Mouse (Mus musculus) gastrocnemius, adult 8-10 months (tissue): ENCODE measurements around the gene Emc6. TPM values are rescaled to one million over a fixed set of nuclear protein-coding genes. Genes with fewer than 3 reads are reported as not detected.

ENCODE experiments used
- DNase-seq, 2 experiments: peaks; one replicate each; pipeline ENCODE4 v3.0.0; 2022; ENCODE audit warnings: low spot score in 2 of 2
- total RNA-seq, 4 experiments: library from RNA; stranded (reverse); gene quantifications; 2 replicates each; pipeline ENCODE4 v1.2.4; 2022

Gene Emc6
- total RNA-seq, 4 experiments from 2014 or later = 80.9 to 89.6 (median 84.1) TPM

DNA sequence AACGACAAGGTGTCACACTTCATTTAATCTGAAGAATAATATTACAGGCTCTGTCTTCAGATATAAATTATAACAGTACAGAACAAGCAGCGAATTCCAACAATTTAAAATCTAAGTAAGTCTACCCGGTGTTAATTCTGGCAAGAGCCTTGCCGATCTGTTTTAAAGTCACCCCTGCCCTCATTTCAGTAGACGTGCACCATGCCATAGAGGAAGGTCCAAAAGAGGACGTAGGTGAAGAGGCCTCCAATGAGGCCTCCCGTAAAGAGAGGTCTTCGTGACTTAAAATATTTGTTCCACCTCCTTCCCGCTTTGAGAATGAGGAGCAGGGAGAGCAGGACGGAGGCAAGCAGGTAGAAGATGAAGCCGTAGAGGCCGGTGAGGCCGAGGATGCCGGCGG, 651 bp downstream of the Emc6 start:
- DNase-seq = no peak

DNA sequence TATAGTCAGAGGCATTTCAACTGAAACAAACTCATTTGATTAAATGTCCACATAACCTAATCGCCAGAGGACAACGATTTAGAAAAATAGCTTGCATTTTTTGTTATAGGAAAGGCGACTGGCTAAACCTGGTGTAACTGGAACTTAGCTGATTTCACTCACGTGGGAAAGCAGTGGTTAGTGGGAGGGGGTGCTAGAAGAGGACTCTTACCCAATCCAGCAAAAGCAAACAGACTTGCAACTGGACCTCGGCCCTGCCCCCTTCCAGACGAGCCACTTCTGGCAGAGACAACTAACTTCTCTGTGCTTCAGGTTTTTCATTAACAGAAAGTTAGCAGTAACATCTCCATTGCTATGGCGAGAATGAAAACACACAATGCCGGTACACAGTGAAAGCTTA, 1.2 kb downstream of the Emc6 start:
- DNase-seq = no peak

DNA sequence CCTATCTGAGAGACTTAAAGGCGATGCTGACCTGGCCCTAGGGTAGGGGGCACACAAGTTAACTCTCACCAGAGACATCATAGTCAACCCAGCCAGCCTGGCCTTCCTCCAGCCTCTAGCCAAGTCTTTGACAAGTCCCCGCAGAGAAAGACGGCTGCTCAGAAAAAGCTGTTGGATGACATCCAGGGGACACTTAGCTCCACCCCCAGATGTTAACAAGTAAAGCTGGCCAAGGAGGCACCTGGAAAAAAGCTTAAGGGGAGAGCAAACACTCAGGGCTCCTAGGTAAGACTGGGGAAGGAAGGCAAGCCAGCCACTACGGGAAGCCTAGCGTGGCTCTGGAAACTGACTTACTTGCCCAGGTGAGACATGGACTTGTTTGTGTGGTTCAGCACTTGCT, 4.7 kb downstream of the Emc6 start:
- DNase-seq = peak; percentile 17 to 23

DNA sequence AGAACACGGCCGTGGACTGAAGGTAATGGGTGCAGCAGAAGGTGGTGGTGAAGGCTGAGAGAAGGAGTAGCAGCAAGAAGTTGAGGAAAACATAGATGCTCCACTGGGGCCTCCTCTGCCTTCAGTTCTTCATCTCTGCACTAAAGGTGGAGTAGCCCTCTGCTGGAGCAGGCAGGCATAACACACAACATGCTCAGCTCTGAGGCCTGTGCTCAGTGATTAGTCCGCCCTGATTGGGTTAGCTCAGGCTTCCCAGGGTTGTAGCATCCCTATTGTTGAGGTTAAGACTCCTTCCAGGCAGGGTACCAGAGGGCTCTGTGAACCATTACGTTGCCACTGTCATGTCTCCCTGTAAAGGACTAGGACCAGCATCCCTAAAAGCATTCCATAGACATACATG, 7.6 kb downstream of the Emc6 start:
- DNase-seq = peak in 1 of 2 experiments; percentile 21

DNA sequence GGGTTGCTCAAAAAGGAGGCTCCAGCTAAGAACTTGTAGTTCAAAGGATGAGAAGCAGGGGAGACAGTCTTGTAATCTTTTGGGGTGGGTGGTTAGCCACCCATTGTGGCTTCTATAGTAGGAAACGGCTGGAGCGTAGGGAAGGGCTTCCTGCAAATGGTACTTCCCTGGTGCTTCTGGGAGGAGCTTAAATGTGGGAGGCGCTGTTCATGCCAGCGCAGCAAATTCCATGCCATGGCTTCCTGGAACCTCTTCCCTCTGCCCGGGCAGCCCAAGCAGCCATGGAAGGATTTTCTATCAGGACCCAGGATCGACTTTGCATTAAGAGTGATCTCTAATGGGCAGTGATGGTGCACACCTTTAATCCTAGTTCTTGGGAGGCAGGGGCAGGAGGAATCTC, 8.3 kb downstream of the Emc6 start:
- no peak for DNase-seq

DNA sequence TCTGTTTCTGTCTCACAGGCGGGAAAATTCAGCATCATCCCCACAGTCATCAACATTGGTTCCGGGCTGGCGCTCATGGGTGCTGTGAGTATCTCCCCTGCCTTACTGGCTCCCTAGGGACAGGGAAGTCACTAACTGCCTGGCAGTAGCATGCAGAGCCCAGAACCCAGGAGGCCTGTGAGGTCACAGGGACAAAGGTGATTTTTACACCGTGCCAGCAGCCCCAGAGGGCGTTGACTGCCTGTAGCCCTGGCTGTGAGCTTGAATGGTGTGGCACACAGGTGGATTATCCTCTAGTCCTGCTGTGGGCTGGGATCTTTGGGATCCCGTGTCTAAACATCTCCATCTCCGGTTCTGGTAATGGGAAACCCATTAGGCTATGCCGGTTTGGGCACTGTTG, 8.8 kb downstream of the Emc6 start:
- no peak for DNase-seq

DNA sequence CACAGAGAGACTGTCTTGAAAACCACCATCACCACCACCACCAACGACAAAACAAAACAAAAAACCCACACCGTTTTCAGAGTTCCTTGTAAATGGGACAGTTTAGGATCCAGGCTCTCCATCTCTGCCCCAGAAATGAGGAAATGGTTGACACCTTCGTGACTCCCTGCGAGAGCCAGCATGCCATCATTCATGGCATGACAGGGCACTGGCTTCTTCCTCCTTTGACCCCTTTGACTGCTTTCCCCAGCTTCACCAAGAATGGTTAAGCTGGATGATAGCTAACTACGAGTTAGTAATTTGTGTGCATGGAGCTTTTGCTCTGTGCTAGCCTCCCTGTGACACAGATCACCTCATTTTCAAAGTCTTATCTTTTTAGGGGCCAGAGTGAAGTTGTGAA, 14.6 kb downstream of the Emc6 start:
- no peak for DNase-seq

DNA sequence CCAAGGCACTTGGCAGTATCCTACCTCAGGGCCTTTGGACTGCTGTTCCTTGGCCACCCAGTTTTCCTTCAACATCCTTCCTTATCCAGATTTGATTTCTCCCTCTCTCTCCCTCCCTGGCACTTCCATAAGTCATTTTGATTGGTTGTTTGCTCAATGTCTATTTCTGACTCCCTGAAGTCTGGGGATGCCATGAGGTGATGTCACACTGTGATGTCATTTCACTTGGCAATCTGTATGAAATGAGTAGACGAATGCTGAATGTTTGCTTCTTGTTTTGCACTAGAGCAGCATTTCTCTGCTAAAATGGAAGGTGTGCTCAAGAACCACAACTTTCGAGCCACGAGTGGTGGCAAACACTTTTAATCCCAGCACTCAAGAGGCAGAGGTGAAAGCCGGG, 15.2 kb downstream of the Emc6 start:
- DNase-seq = no peak

DNA sequence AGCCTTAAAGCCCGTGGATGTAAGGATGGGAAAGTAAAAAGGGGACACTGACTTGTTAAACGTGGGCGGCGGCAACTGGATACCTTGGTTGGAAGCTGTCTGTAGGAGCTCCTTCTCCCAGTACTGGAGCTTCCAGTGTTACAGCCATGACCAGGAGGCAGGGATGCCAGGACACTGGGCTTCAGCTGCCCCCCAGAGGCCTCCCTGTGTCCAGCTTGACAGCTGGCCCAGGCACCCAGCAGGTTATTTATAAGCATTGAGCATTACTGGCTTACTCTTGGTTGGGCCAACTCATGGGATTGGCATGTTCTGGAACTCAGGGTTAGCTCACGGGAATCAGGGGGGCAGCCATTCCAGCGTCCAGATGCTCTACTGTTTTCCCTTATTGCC, 16.0 kb downstream of the Emc6 start:
- DNase-seq = peak; percentile 73 to 83

DNA sequence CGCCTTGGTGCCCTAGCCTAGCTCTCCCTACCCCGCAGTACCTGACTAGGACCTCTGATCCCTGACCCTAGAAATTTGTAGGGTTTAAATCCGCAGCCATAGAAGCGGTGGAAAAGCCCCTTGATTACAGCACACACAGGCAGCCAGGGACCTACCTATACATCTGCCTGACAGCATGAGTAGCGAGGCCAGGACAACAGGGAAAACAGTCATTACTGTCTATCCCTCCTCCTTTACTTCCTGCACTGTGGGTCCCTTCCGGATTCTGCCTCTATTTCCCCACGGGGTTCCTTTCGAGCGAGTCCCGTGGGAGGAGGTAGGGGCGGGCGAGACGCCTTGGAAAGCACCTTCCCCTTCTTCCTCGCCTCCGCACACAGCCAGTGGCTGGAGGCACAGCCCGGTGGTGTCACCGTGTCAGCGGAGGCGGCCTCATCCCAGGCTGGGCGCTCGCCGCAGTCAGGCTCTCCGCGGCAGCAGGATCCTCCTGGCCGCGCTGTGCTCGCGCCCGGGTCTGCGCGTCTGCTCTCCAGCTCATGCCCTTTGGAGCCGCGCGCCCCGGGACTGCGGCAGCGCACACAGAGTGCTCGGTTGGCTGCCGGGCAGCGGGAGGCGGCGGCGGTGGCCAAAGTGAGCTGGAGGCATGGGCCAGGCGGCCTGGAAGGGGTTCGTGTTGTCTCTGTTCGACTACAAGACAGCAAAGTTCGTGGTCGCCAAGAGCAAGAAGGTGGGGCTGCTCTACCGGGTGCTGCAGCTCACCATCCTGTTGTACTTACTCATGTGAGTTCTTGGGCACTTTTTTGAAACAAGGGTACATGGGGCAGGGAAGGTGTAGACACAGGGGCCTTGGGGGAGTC, 16.7 kb downstream of the Emc6 start, which contains the start of gene P2rx5:
TSS of gene P2rx5 (plus strand) at position 465 of the 854 bp plus-strand sequence.
- DNase-seq = peak; percentile 42 to 55

DNA sequence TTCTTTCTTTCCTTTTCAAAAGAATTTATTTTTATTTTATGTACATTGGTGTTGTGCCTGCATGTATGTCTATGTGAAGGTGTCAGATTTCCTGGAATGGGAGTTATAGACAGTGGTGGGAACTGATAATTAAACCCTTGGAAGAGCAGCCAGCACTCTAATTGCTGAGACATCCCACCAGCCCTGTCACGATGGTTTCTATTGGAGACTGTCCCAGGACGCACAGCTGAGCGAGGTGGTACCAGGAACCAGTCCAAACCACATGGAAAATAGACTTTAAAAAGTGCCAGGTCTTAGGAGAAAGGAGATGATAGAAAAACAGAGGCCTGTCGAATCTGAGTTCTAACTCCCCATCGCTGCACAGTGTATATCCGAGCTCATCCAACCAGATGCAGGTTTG, 21.8 kb downstream of the Emc6 start:
- no peak for DNase-seq

DNA sequence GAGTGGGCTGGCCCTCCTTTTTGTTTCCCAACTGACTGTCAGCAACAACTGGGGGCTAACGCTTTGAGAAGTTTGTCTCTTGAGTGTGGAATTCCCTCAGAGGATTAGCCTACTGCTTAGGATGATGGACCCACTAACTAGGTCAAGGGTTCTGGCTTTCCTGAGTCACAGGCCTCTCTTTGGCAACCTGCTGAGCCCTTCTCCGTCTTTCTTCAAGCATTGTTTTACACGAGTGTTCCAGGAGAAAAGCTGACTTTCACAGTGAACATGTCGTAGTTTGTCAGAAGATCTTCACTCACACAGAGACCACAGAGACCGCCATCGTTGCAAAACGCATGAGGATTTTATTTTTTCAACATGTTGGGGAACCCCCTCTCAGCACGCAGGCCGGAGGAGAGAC, 28.6 kb downstream of the Emc6 start:
- no peak for DNase-seq

DNA sequence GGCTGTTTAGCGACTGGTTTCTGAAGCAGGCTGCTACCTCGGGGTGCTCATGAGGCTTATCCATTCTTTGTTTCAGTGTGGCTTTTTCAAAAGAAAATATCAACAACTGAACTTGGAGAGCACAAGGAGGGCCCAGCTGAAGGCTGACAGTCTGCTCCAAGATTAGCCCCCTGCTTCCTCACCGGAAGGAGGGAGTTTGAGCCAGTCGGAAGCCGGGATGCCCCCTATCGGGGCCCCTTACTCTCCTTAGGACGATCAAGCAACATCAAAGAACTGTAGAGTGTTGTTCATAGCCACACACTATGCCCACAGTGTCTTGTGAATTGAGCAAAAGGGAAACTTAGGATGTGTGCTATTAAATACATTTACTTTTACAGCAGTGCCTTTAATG, 29.9 kb downstream of the Emc6 start:
- DNase-seq = no peak

DNA sequence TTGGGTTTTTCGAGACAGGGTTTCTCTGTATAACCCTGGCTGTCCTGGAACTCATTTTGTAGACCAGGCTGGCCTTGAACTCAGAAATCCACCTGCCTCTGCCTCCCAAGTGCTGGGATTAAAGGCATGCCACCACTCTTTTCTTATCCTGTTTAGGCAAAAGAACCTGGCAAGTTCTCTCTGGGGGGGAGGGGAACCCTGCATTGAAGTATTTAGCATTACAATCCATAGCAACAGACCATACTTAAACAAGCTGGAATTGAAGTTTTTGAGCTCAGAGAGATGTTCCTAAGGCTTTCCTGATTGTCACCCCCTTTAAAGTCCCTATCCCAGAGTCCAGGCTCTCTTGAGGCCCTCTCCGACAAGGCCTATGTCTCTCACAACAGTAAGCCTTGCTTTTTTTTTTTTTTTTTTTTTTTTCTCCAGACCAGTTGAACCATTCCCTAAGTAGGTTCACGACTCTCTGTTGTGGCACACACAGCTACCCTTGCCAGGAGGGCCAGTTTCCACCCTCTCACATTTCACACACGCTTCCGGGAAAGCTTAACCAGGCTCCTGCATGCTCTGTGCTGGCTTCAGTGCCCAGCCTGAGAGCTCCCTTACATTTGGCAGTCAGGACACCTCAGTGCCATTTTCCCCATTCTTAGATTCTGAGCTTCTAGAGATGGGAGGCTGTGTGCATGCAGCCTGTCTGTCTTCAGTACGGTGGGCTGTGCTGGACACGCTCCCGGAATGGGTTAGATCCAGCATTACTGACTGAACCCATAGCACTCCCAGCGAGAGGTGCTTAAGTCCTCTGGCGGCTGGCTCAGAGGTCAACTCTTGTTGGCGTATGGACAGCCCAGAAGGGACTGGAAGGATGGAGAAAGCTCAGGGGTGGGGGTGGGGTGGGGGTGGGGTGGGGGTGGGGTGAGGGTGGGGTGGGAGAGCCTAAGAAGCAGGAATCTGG, 30.5 kb downstream of the Emc6 start:
- DNase-seq = peak; percentile 34 to 57

DNA sequence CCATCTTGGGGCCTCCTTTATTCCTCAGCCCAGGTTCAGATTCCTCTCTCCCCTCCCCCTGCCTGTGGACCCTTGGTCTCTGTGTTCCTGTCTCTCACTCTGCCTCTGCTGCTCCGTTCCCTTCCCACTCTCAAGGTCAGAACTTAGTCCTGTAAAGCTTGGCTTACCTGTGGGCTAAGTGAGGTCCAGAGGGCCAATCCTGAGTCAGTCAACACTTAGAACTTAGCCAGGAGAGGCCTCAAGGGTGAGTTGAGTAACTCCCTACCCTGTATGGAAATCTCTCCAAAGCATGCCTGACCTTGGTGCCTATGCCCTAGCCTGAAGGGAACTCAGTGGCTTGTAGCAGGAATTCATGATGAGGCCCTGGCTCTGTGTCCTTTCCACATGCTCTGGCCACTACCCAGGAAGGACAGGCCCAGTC, 32.6 kb downstream of the Emc6 start:
- peak in 1 of 2 experiments; percentile 13 for DNase-seq

DNA sequence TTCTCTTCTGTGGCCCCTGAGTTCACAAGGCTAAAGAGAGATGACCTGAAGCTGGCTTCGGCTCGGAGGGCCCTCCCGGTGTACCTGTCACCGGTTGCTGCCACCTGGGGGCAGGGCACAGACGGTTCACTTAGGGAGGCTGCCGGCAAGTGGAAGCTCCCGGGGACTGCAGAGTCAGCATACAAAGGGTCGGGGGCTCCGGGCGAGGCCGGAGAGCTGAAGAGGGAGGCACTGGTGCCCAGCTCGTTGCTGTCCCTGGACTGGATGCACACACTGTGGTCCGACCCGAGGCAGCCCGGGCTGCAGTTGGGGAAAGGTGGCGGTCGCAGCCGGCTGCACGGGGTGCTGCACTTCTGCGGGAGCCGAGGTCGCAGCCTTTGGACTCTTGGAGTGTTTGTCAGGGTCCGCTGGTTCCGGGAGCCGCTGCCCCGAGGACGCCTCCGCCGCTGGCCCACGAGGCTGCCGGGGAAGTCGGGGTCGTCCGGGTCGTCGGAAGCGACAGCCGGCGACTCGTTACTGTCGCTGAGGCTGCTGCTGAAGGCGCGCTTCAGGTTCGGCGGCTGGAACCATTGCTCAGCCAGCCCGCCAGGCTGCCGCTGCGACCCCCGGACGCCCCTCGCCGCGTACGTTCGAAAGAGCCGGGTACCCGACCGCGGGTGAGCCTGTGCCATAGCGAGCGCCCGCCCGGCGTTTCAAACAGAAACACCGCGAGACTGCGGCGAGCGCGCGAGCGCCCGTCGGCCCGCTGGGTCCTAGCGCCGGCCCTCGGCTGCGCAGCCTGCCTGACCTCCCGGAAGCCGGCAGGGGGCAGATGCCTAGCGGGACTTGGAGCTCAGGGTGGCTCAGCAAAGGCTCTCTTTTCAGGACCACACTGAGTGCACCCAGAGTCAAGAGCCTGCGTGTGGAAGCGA, 39.0 kb downstream of the Emc6 start, which contains the start of gene Haspin:
TSS of gene Haspin (minus strand) at position 704 of the 911 bp plus-strand sequence.
- DNase-seq = peak; percentile 80 to 83

DNA sequence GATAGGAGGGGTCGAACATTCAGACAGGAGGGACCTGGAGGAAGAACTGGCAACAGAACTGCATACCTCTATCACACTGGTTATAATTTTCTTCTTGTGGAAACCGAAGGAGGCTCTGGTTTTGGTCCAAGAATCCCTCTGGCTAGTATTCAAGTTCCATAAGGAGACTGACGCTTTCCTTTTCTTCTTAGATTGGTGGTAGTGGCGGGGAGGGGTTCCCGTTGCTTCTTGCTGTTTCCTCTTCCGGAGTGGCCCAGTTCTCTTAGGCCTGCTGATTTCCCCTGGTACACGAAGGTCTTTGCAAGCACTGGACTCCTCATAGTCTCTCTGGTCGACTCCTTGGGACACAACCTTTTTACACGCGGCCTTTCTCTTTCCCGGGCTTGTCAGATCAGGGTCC, 39.7 kb downstream of the Emc6 start:
- DNase-seq = no peak

DNA sequence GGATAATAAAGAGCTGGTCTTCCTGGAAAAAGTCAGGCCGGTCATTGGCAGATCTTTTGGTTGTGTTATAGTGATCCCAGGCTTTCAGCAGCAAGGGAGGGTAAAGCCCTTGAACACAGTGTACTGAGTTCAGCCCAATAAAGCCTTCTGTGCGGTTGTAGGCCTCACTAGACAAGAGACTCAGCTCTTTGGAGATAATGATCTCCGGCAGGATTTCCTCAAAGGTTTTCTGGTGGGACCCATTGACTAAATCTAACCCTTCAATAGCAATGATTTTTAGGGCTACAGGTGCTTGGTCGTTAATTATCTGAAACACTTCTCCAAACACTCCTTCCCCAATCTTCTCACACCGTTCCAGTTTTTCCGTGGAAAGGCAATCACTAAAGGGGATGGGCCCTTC, 40.2 kb downstream of the Emc6 start:
- DNase-seq = no peak

DNA sequence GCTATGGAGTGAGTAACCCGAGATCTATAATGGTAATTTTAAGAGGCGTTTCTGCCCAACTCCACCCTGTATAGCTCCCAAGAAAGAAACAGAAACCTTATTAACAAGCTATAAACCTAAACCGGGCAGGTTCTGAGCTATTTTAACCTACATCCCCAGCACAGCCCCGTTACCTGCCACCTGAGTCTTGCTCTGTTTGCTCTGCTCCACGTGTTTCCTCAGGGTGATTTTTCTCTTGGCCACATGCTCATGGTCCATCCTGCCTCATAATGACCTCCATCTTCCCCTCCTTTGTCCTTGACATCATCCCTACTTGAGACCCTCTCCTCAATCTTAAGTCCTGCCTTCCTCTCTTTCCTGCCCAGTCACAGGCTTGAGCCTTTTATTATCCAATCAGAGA, 42.6 kb downstream of the Emc6 start:
- no peak for DNase-seq

DNA sequence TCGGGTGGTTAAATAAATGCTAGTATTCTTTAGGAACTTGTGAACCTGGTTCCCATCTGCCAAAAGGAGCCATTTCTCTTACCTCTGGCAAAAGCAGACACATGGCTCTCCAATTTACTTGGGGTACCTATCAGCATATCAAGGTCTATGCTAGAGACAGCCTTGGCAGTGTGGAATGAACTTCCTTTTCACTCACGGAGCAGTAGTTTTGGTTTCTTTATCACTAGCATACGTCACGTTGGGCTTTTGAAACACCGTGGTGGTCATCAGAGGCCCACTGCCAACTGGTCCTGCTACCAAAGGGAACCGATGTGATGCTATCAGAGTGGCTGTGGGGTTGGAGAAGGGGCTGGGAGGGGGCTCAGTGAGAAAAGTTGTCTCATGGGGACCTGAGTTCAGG, 43.8 kb downstream of the Emc6 start:
- no peak for DNase-seq

DNA sequence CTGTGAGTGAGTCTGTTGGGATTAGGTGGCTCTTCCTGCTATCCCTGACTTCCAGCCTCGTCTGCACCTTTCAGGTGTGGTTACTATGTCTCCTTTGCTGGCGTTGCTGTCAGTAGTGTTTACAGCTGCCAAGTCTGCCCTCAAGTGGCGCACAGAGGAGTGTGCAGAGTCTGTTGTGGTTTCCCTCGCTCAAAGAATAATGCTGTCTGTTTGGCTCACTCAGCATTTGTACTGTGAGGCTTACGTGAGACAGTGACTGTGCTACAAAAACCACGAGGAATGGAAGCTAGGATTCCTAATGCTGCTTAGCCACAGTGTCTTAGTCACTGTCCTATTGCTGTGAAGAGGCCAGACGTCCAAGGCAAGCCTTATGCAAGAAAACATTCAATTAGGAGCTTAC, 45.8 kb downstream of the Emc6 start:
- DNase-seq = no peak
